Mouse (Mus musculus): ENCODE measurements around the gene Srpk2. TPM values are rescaled to one million over a fixed set of nuclear protein-coding genes. Genes with fewer than 3 reads are reported as not detected.
A peak's percentile ranks its signal among the peaks of the same experiment; 100 is the strongest.
"Not testable (repeated sequence)": the region's sequence is repeated elsewhere in the genome, so short reads cannot be mapped to it uniquely, and the experiment has no call there.

The Srpk2 gene
- 10 to 100 TPM; 37.8 to 44.2 TPM for total RNA-seq (2021)
- long read RNA-seq, experiment 1, full-length matches to known transcripts: 4 of 20 reads
- long read RNA-seq, experiment 1, partial matches to known transcripts: 3 of 20 reads
- long read RNA-seq, experiment 1, other reads (novel, unspliced or antisense): 13 of 20 reads
- long read RNA-seq, experiment 2, partial matches to known transcripts: 0 of 5 reads
- long read RNA-seq, experiment 2, other reads (novel, unspliced or antisense): 5 of 5 reads

- no peak for DNase-seq
Observed at GRCm38 (mm10) chr5:23684517-23684916, at the start of gene Srpk2. Srpk2 (minus strand) TSS chr5:23684617.

- no peak for DNase-seq
Observed at GRCm38 (mm10) chr5:23721956-23722355, 37.5 kb upstream of the Srpk2 start.

- no peak for DNase-seq
Observed at GRCm38 (mm10) chr5:23718881-23719328, 34.5 kb upstream of the Srpk2 start.

GRCm38 (mm10) chr5:23718182-23718534 is 33.7 kb upstream of the Srpk2 start:
- DNase-seq: no peak

GRCm38 (mm10) chr5:23717469-23718181 is 33.2 kb upstream of the Srpk2 start:
- no peak for DNase-seq

- no peak for DNase-seq
Observed at GRCm38 (mm10) chr5:23713401-23714335, 29.3 kb upstream of the Srpk2 start.

- peak; percentile 82 to 87 for DNase-seq
Observed at GRCm38 (mm10) chr5:23712130-23713001, 27.9 kb upstream of the Srpk2 start.

- DNase-seq: peak; percentile 32 to 39
Observed at GRCm38 (mm10) chr5:23711671-23712129, 27.3 kb upstream of the Srpk2 start.

GRCm38 (mm10) chr5:23711244-23711643 is 26.8 kb upstream of the Srpk2 start:
- DNase-seq: no peak

GRCm38 (mm10) chr5:23709661-23710060 is 25.2 kb upstream of the Srpk2 start:
- DNase-seq: no peak

- DNase-seq: not testable (repeated sequence)
Observed at GRCm38 (mm10) chr5:23706601-23707597, 22.5 kb upstream of the Srpk2 start.

- DNase-seq: no peak
Observed at GRCm38 (mm10) chr5:23697457-23697856, 13.0 kb upstream of the Srpk2 start.

- no peak for DNase-seq
Observed at GRCm38 (mm10) chr5:23683431-23683830, 986 bp downstream of the Srpk2 start.

- DNase-seq: no peak
Observed at GRCm38 (mm10) chr5:23679006-23679405, 5.4 kb downstream of the Srpk2 start.

GRCm38 (mm10) chr5:23677883-23678282 is 6.5 kb downstream of the Srpk2 start:
- DNase-seq: no peak

- no peak for DNase-seq
Observed at GRCm38 (mm10) chr5:23677072-23677453, 7.4 kb downstream of the Srpk2 start.

- peak; percentile 7 to 30 for DNase-seq
Observed at GRCm38 (mm10) chr5:23676156-23677071, 8.0 kb downstream of the Srpk2 start.

- peak; percentile 54 to 59 for DNase-seq
Observed at GRCm38 (mm10) chr5:23675499-23676155, 8.8 kb downstream of the Srpk2 start.
